Mouse (Mus musculus): ENCODE measurements around the gene Cyb5d1. TPM values are rescaled to one million over a fixed set of nuclear protein-coding genes. Genes with fewer than 3 reads are reported as not detected.

Cyb5d1 gene
- polyA plus RNA-seq, 1 experiment from 2014 or later = 16.6 TPM

- no peak overlapping the region for H3K9ac ChIP-seq (ENCODE audit: low read depth, low read length)
- no peaks in the 10 kb centered on the region for H3K27me3 ChIP-seq (ENCODE audit: insufficient read depth, low read length)
- H3K4me1 ChIP-seq (replicated peaks; ENCODE audit: insufficient read depth, low read length) = peaks cover 26% of the 10 kb centered on the region
- TF ChIP-seq CTCF (IDR thresholded peaks at IDR 0.05; ENCODE audit: low read depth) = peak; percentile 52
- no peaks in the 10 kb centered on the region for H3K9me3 ChIP-seq (replicated peaks; ENCODE audit: low read length)
- DNase-seq (ENCODE audit: low spot score) = peak; percentile 68
- peaks cover 50% of the 10 kb centered on the region for H3K36me3 ChIP-seq (ENCODE audit: insufficient read depth, low read length)
- H3K27ac ChIP-seq = no peak overlapping the region
- 73% methylated on average over 2 of the region's 2 CpGs for WGBS
- ATAC-seq (replicated peaks; ENCODE audit: low FRiP score, low read depth) = no peak
- no peak overlapping the region for H3K4me2 ChIP-seq (ENCODE audit: low read length)
- H3K4me3 ChIP-seq (replicated peaks; ENCODE audit: low read depth, low read length) = no peak overlapping the region
Measured at GRCm38 (mm10) chr11:69362479-69362878, 33.0 kb downstream of the Cyb5d1 start.

- Histone ChIP-seq H3K36me3 (ENCODE audit: insufficient read depth, low read length) (peaks cover 55% of the 10 kb centered on the region), H3K27me3 (ENCODE audit: insufficient read depth, low read length) (no peaks in the 10 kb centered on the region), H3K9ac (ENCODE audit: low read depth, low read length) (no peak overlapping the region), H3K9me3 (replicated peaks; ENCODE audit: low read length) (no peaks in the 10 kb centered on the region), H3K4me3 (replicated peaks; ENCODE audit: low read depth, low read length) (no peak overlapping the region), H3K4me1 (replicated peaks; ENCODE audit: insufficient read depth, low read length) (peaks cover 26% of the 10 kb centered on the region), H3K4me2 (ENCODE audit: low read length) (no peak overlapping the region), H3K27ac (no peak overlapping the region)
- WGBS = 59% methylated on average over 7 of the region's 7 CpGs
- ATAC-seq (replicated peaks; ENCODE audit: low FRiP score, low read depth) = no peak
- no peak for DNase-seq (ENCODE audit: low spot score)
- no peak for TF ChIP-seq CTCF (IDR thresholded peaks at IDR 0.05; ENCODE audit: low read depth)
Measured at GRCm38 (mm10) chr11:69362021-69362420, 33.4 kb downstream of the Cyb5d1 start.

- H3K9ac ChIP-seq (ENCODE audit: low read depth, low read length) = no peak overlapping the region
- H3K4me1 ChIP-seq (replicated peaks; ENCODE audit: insufficient read depth, low read length) = no peaks in the 10 kb centered on the region
- no peak for ATAC-seq (replicated peaks; ENCODE audit: low FRiP score, low read depth)
- no peak overlapping the region for H3K4me2 ChIP-seq (ENCODE audit: low read length)
- 69% methylated on average over 12 of the region's 12 CpGs for WGBS
- H3K9me3 ChIP-seq (replicated peaks; ENCODE audit: low read length) = no peaks in the 10 kb centered on the region
- peaks cover 93% of the 10 kb centered on the region for H3K36me3 ChIP-seq (ENCODE audit: insufficient read depth, low read length)
- TF ChIP-seq CTCF (IDR thresholded peaks at IDR 0.05; ENCODE audit: low read depth) = no peak
- no peak for DNase-seq (ENCODE audit: low spot score)
- no peak overlapping the region for H3K27ac ChIP-seq
- no peak overlapping the region for H3K4me3 ChIP-seq (replicated peaks; ENCODE audit: low read depth, low read length)
- no peaks in the 10 kb centered on the region for H3K27me3 ChIP-seq (ENCODE audit: insufficient read depth, low read length)
Measured at GRCm38 (mm10) chr11:69357690-69358089, 37.7 kb downstream of the Cyb5d1 start.

- Histone ChIP-seq H3K4me3 (replicated peaks; ENCODE audit: low read depth, low read length) (no peak overlapping the region), H3K9ac (ENCODE audit: low read depth, low read length) (no peak overlapping the region), H3K27me3 (ENCODE audit: insufficient read depth, low read length) (no peaks in the 10 kb centered on the region), H3K36me3 (ENCODE audit: insufficient read depth, low read length) (peaks cover 92% of the 10 kb centered on the region), H3K27ac (no peak overlapping the region), H3K4me2 (ENCODE audit: low read length) (no peak overlapping the region), H3K9me3 (replicated peaks; ENCODE audit: low read length) (no peaks in the 10 kb centered on the region), H3K4me1 (replicated peaks; ENCODE audit: insufficient read depth, low read length) (no peaks in the 10 kb centered on the region)
- no peak for ATAC-seq (replicated peaks; ENCODE audit: low FRiP score, low read depth)
- DNase-seq (ENCODE audit: low spot score) = no peak
- no peak for TF ChIP-seq CTCF (IDR thresholded peaks at IDR 0.05; ENCODE audit: low read depth)
- WGBS = 70% methylated on average over 5 of the region's 5 CpGs
Measured at GRCm38 (mm10) chr11:69356544-69356943, 38.9 kb downstream of the Cyb5d1 start.

- peaks cover 74% of the 10 kb centered on the region for H3K36me3 ChIP-seq (ENCODE audit: insufficient read depth, low read length)
- H3K4me3 ChIP-seq (replicated peaks; ENCODE audit: low read depth, low read length) = no peak overlapping the region
- H3K9ac ChIP-seq (ENCODE audit: low read depth, low read length) = no peak overlapping the region
- no peak for TF ChIP-seq CTCF (IDR thresholded peaks at IDR 0.05; ENCODE audit: low read depth)
- no peaks in the 10 kb centered on the region for H3K9me3 ChIP-seq (replicated peaks; ENCODE audit: low read length)
- DNase-seq (ENCODE audit: low spot score) (no peak), ATAC-seq (replicated peaks; ENCODE audit: low FRiP score, low read depth) (no peak)
- H3K4me1 ChIP-seq (replicated peaks; ENCODE audit: insufficient read depth, low read length) = no peaks in the 10 kb centered on the region
- no peaks in the 10 kb centered on the region for H3K27me3 ChIP-seq (ENCODE audit: insufficient read depth, low read length)
- no peak overlapping the region for H3K4me2 ChIP-seq (ENCODE audit: low read length)
- 91% methylated on average over 24 of the region's 26 CpGs for WGBS
- H3K27ac ChIP-seq = no peak overlapping the region
Measured at GRCm38 (mm10) chr11:69346441-69346840, 49.0 kb downstream of the Cyb5d1 start.

Other genes starting within 250 kb of the Cyb5d1 start
- gene Alox12b, start 238.6 kb downstream of the Cyb5d1 start, polyA plus RNA-seq (2015; fragmentation: Nextera tagmentation; extraction: Ambion mirVana) = 0.27 and 0.36 TPM in 2 replicates
- gene Alox8, start 197.8 kb downstream of the Cyb5d1 start, polyA plus RNA-seq (2015; fragmentation: Nextera tagmentation; extraction: Ambion mirVana) = 0.17 and 0.61 TPM in 2 replicates
- 0.13 and 0.24 TPM in 2 replicates for gene Gucy2e, start 158.6 kb downstream of the Cyb5d1 start, polyA plus RNA-seq (2015; fragmentation: Nextera tagmentation; extraction: Ambion mirVana)
- gene Cntrob, start 71.9 kb downstream of the Cyb5d1 start, polyA plus RNA-seq (2015; fragmentation: Nextera tagmentation; extraction: Ambion mirVana) = 12.6 and 14.5 TPM in 2 replicates
- 171 and 173 TPM in 2 replicates for gene Trappc1, start 71.7 kb downstream of the Cyb5d1 start, polyA plus RNA-seq (2015; fragmentation: Nextera tagmentation; extraction: Ambion mirVana)
- 2.5 and 2.8 TPM in 2 replicates for gene Kcnab3, start 69.4 kb downstream of the Cyb5d1 start, polyA plus RNA-seq (2015; fragmentation: Nextera tagmentation; extraction: Ambion mirVana)
- 15.6 and 18.3 TPM in 2 replicates for gene Rnf227, start 55.2 kb downstream of the Cyb5d1 start, polyA plus RNA-seq (2015; fragmentation: Nextera tagmentation; extraction: Ambion mirVana)
- gene Chd3, start 26.2 kb downstream of the Cyb5d1 start, polyA plus RNA-seq (2015; fragmentation: Nextera tagmentation; extraction: Ambion mirVana) = 38.0 and 42.3 TPM in 2 replicates
- gene Naa38, start 144 bp downstream of the Cyb5d1 start, polyA plus RNA-seq (2015; fragmentation: Nextera tagmentation; extraction: Ambion mirVana) = 183 and 198 TPM in 2 replicates
- 55.5 and 61.3 TPM in 2 replicates for gene Tmem88, start 2.6 kb upstream of the Cyb5d1 start, polyA plus RNA-seq (2015; fragmentation: Nextera tagmentation; extraction: Ambion mirVana)
- 23.2 and 26.8 TPM in 2 replicates for gene Kdm6b, start 18.0 kb upstream of the Cyb5d1 start, polyA plus RNA-seq (2015; fragmentation: Nextera tagmentation; extraction: Ambion mirVana)
- gene Dnah2, start 153.5 kb upstream of the Cyb5d1 start, polyA plus RNA-seq (2015; fragmentation: Nextera tagmentation; extraction: Ambion mirVana) = 0.32 and 0.52 TPM in 2 replicates
- 7.7 and 7.8 TPM in 2 replicates for gene Efnb3, start 164.6 kb upstream of the Cyb5d1 start, polyA plus RNA-seq (2015; fragmentation: Nextera tagmentation; extraction: Ambion mirVana)
- gene Wrap53, start 184.6 kb upstream of the Cyb5d1 start, polyA plus RNA-seq (2015; fragmentation: Nextera tagmentation; extraction: Ambion mirVana) = 17.9 and 19.4 TPM in 2 replicates
- 117 and 121 TPM in 2 replicates for gene Trp53, start 184.7 kb upstream of the Cyb5d1 start, polyA plus RNA-seq (2015; fragmentation: Nextera tagmentation; extraction: Ambion mirVana)
- 13.7 and 16.3 TPM in 2 replicates for gene Atp1b2, start 210.3 kb upstream of the Cyb5d1 start, polyA plus RNA-seq (2015; fragmentation: Nextera tagmentation; extraction: Ambion mirVana)
- gene Shbg, start 222.3 kb upstream of the Cyb5d1 start, polyA plus RNA-seq (2015; fragmentation: Nextera tagmentation; extraction: Ambion mirVana) = 0.13 TPM in 1 of 2 replicates, not detected in the other
- 27.6 and 31.3 TPM in 2 replicates for gene Sat2, start 226.4 kb upstream of the Cyb5d1 start, polyA plus RNA-seq (2015; fragmentation: Nextera tagmentation; extraction: Ambion mirVana)
- gene Fxr2, start 237.4 kb upstream of the Cyb5d1 start, polyA plus RNA-seq (2015; fragmentation: Nextera tagmentation; extraction: Ambion mirVana) = 17.4 and 18.4 TPM in 2 replicates